Mouse (Mus musculus): ENCODE results near the gene Camk1d.

GRCm38 (mm10) chr2:5305156-5305555 lies 409.2 kb downstream of the Camk1d start:
- TF ChIP-seq CTCF (IDR thresholded peaks at IDR 0.05; ENCODE audit: low read depth) = no peak
- no peak for TF ChIP-seq EP300 (IDR thresholded peaks at IDR 0.05; ENCODE audit: low read depth)

Data from liver, embryonic 14.5 days (tissue).